Mouse (Mus musculus) forebrain, embryonic 11.5 days (tissue): ENCODE data around the gene Fam102b. TPM values are rescaled to one million over a fixed set of nuclear protein-coding genes. Genes with fewer than 3 reads are reported as not detected.

Experiments used
- ATAC-seq: fragments of 200-750 bp; cut with Nextera tagmentation; replicated peaks from 2 replicates; pipeline ENCODE4 v1.8.0; 2017; ENCODE audit warnings: moderate TSS enrichment; ENCODE audit not compliant: low FRiP score
- DNase-seq: peaks from one replicate; pipeline ENCODE4 v3.0.0-alpha.2; 2017; ENCODE audit warnings: low spot score
- H3K27ac ChIP-seq: fragments of 300-500 bp; sonication (generic); 2 replicates; pipeline ENCODE4 v1.5.1; 2014; ENCODE audit warnings: low read depth, low read length
- H3K27me3 ChIP-seq: fragments of 300-500 bp; sonication (generic); 2 replicates; pipeline ENCODE4 v1.6.1; 2014; ENCODE audit warnings: mild to moderate bottlenecking, low read length, mixed read lengths; ENCODE audit not compliant: control insufficient read depth, insufficient read depth
- H3K36me3 ChIP-seq: fragments of 300-500 bp; sonication (generic); 2 replicates; pipeline ENCODE4 v1.6.1; 2014; ENCODE audit warnings: mild to moderate bottlenecking, low read length, moderate library complexity, mixed read lengths; ENCODE audit not compliant: control insufficient read depth, insufficient read depth
- H3K4me1 ChIP-seq: fragments of 300-500 bp; sonication (generic); replicated peaks from 2 replicates; pipeline ENCODE4 v1.6.1; 2014; ENCODE audit warnings: low read length, mixed read lengths; ENCODE audit not compliant: control insufficient read depth, insufficient read depth
- H3K4me2 ChIP-seq: fragments of 300-500 bp; sonication (generic); 2 replicates; pipeline ENCODE4 v1.6.1; 2014; ENCODE audit warnings: low read depth, mild to moderate bottlenecking, low read length, moderate library complexity, mixed read lengths; ENCODE audit not compliant: severe bottlenecking
- H3K4me3 ChIP-seq: fragments of 300-500 bp; sonication (generic); 2 replicates; pipeline ENCODE4 v1.5.1; 2014; ENCODE audit warnings: low read depth, low read length
- H3K9ac ChIP-seq: fragments of 300-500 bp; sonication (generic); 2 replicates; pipeline ENCODE4 v1.6.1; 2014; ENCODE audit warnings: low read length
- H3K9me3 ChIP-seq: fragments of 300-500 bp; sonication (generic); 2 replicates; pipeline ENCODE4 v1.6.1; 2016; ENCODE audit warnings: low read length, mixed read lengths; ENCODE audit not compliant: control insufficient read depth
- WGBS: fragments of 180-500 bp; shearing (Covaris S2); extraction: QIAGEN DNeasy Blood & Tissue Kit; methylation state at CpG from one replicate; pipeline ENCODE4 v1.1.7; 2014; 5-methylcytosine and 5-hydroxymethylcytosine counted together
- polyA plus RNA-seq: library from polyadenylated mRNA; unstranded; fragments of >200 nt; fragmentation: Nextera tagmentation; extraction: Ambion mirVana; gene quantifications from 2 replicates; pipeline ENCODE4 v1.2.1, GENCODE M21; 2014

The Fam102b gene
- polyA plus RNA-seq, 1 experiment from 2014 or later, result 10.7 TPM

GRCm38 (mm10) chr3:108999173-108999572 is 28.2 kb downstream of the Fam102b start:
- Histone ChIP-seq H3K9me3 (no peaks in the 10 kb centered on the region), H3K4me2 (no peak overlapping the region), H3K9ac (no peak overlapping the region), H3K36me3 (no peaks in the 10 kb centered on the region), H3K4me3 (no peak overlapping the region), H3K4me1 (no peaks in the 10 kb centered on the region), H3K27me3 (no peaks in the 10 kb centered on the region), H3K27ac (no peak overlapping the region)
- ATAC-seq (no peak), DNase-seq (no peak)
- 81% methylated on average over 1 of the region's 1 CpGs for WGBS

GRCm38 (mm10) chr3:108997762-108998161 is 29.6 kb downstream of the Fam102b start:
- 74% methylated on average over 4 of the region's 4 CpGs for WGBS
- ATAC-seq (no peak), DNase-seq (no peak)
- Histone ChIP-seq H3K9ac (no peak overlapping the region), H3K27ac (no peak overlapping the region), H3K4me3 (no peak overlapping the region), H3K36me3 (no peaks in the 10 kb centered on the region), H3K4me2 (no peak overlapping the region), H3K4me1 (no peaks in the 10 kb centered on the region), H3K9me3 (no peaks in the 10 kb centered on the region), H3K27me3 (no peaks in the 10 kb centered on the region)

GRCm38 (mm10) chr3:108997284-108997683 is 30.1 kb downstream of the Fam102b start:
- H3K9ac ChIP-seq, result no peak overlapping the region
- no peak overlapping the region for H3K4me2 ChIP-seq
- H3K4me1 ChIP-seq, result no peaks in the 10 kb centered on the region
- no peak overlapping the region for H3K4me3 ChIP-seq
- no peak for DNase-seq
- WGBS, result 85% methylated on average over 11 of the region's 11 CpGs
- H3K27me3 ChIP-seq, result no peaks in the 10 kb centered on the region
- H3K36me3 ChIP-seq, result no peaks in the 10 kb centered on the region; the same call in 1 of the 2 replicates
- no peak for ATAC-seq
- H3K9me3 ChIP-seq, result no peaks in the 10 kb centered on the region
- no peak overlapping the region for H3K27ac ChIP-seq

GRCm38 (mm10) chr3:108995379-108995778 is 32.0 kb downstream of the Fam102b start:
- Histone ChIP-seq H3K4me1 (no peaks in the 10 kb centered on the region), H3K27me3 (no peaks in the 10 kb centered on the region), H3K36me3 (no peaks in the 10 kb centered on the region; the same call in 1 of the 2 replicates), H3K4me2 (no peak overlapping the region), H3K9ac (no peak overlapping the region), H3K27ac (no peak overlapping the region), H3K9me3 (no peaks in the 10 kb centered on the region), H3K4me3 (no peak overlapping the region)
- no peak for DNase-seq
- 78% methylated on average over 2 of the region's 2 CpGs for WGBS
- ATAC-seq, result no peak

GRCm38 (mm10) chr3:108994477-108994876 is 32.9 kb downstream of the Fam102b start:
- Histone ChIP-seq H3K4me2 (no peak overlapping the region), H3K27ac (no peak overlapping the region), H3K27me3 (no peaks in the 10 kb centered on the region), H3K9ac (no peak overlapping the region), H3K36me3 (no peaks in the 10 kb centered on the region; the same call in 1 of the 2 replicates), H3K9me3 (no peaks in the 10 kb centered on the region), H3K4me3 (no peak overlapping the region), H3K4me1 (no peaks in the 10 kb centered on the region)
- ATAC-seq (no peak), DNase-seq (no peak)
- WGBS, result 91% methylated on average over 2 of the region's 2 CpGs

DNA sequence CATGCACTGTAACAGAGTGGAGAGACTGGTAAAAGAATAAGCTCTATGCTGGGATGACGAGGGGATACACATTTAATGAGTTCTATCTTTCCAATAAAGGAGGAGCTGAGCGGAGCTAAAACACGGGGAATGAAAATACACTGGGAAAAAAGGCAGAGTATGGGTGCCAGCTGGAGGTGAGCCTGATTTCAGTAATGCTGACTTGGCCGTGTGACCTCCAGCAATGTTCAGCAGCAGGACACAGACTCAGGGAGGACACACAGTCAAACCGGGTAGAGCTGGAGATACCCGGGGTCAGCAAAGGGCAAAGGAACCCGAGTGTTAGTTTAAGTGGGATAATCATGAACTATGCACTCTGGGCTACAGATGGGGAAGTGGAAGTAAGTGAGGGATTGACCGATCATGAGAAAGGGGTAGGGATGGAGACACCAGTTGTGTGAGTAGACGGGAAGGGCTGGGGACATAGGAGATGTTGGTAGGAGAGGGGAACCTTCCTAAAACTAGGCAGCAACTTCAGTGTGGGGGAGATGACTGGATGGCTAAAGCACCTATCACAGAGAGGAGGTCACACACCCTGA is 37.3 kb downstream of the Fam102b start:
- Histone ChIP-seq H3K4me1 (peaks cover 2% of the 10 kb centered on the region; the same call in 1 of the 2 replicates), H3K9ac (no peak overlapping the region), H3K36me3 (no peaks in the 10 kb centered on the region; the same call in 1 of the 2 replicates), H3K4me3 (no peak overlapping the region), H3K27ac (no peak overlapping the region), H3K4me2 (no peak overlapping the region), H3K27me3 (no peaks in the 10 kb centered on the region), H3K9me3 (no peaks in the 10 kb centered on the region)
- 88% methylated on average over 9 of the region's 9 CpGs for WGBS
- no peak for ATAC-seq
- DNase-seq, result no peak

DNA sequence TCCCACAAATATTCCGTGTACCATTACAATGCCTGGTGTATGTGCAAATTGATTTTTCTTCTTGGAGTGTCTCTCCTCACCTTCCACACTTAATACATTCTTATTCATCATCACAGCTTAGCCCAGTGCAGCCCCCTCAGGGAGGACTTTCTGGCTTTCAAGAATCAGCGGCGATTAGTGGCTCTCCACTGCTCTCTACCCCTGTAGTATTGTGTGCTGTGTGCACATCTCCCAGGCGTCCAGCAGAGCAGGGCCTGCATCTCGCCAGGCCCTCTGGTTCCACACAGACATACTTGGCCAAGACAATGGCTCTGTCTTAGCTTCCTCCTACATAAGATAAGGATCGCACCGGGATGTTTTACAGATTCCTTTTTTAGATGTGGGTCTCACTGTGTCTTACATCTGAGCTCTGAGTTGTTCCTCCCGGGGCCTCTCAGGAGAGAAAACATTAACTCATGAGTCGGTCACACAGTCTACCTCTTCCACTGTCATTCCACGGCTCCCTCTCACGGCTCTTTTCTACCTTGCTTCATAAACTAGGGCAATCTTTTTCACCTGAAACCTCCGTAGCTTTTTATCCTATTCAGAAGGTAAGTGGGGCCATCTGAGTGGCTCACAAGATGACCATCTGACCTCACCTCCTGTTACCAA is 40.3 kb downstream of the Fam102b start:
- DNase-seq, result no peak
- Histone ChIP-seq H3K9me3 (no peaks in the 10 kb centered on the region), H3K27me3 (no peaks in the 10 kb centered on the region), H3K9ac (no peak overlapping the region), H3K27ac (no peak overlapping the region; the same call in 1 of the 2 replicates), H3K36me3 (no peaks in the 10 kb centered on the region; the same call in 1 of the 2 replicates), H3K4me1 (peaks cover 2% of the 10 kb centered on the region; the same call in 1 of the 2 replicates), H3K4me3 (no peak overlapping the region), H3K4me2 (no peak overlapping the region)
- peak; percentile 73 for ATAC-seq
- 67% methylated on average over 12 of the region's 12 CpGs for WGBS

- H3K4me2 ChIP-seq, result no peak overlapping the region
- H3K36me3 ChIP-seq, result no peaks in the 10 kb centered on the region
- 77% methylated on average over 1 of the region's 1 CpGs for WGBS
- H3K27ac ChIP-seq, result no peak overlapping the region; the same call in 1 of the 2 replicates
- H3K27me3 ChIP-seq, result no peaks in the 10 kb centered on the region
- H3K4me3 ChIP-seq, result no peak overlapping the region
- ATAC-seq (no peak; the same call in 1 of the 2 replicates), DNase-seq (peak; percentile 64)
- H3K9me3 ChIP-seq, result no peaks in the 10 kb centered on the region
- H3K9ac ChIP-seq, result no peak overlapping the region
- peaks cover 2% of the 10 kb centered on the region; the same call in 1 of the 2 replicates for H3K4me1 ChIP-seq
Measured at GRCm38 (mm10) chr3:108986534-108986933, 40.9 kb downstream of the Fam102b start.
